Mouse (Mus musculus): ENCODE data around the gene Ifngr2.

DNA sequence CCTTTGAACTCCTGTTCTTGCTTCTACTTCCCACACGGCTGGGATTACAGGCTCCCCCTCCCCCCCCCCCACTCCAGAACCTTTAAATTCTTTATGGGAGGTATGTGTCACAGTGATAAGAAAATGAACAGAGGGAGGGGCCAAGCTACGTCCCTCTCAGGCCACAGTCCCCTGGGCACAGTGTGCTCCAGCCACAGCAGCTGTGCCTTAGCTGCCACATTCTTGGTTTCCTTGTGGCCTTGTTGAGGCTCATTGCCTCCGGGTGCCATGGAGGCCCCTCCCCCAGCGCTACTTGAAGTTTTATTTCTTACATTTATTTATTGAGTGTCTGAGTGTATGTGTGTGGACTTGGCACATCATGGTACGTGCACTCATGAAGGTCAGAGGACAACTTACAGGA lies 19.4 kb upstream of the Ifngr2 start:
- TF ChIP-seq ZC3H11A (IDR thresholded peaks at IDR 0.05; ENCODE audit: borderline replicate concordance, low read depth, low read length) (no peak), MAFK (IDR thresholded peaks at IDR 0.05; ENCODE audit: insufficient read depth, low read depth, low read length) (no peak), CHD2 (IDR thresholded peaks at IDR 0.05; ENCODE audit: low read depth, low read length) (no peak), ZNF384 (IDR thresholded peaks at IDR 0.05; ENCODE audit: low read depth, low read length) (no peak)

All from ES-E14 (cell line).